Mouse (Mus musculus): ENCODE data around the gene Otud7a. TPM values are rescaled to one million over a fixed set of nuclear protein-coding genes. Genes with fewer than 3 reads are reported as not detected.

Otud7a gene
- polyA plus RNA-seq, 1 experiment, result 0.82 TPM

DNA sequence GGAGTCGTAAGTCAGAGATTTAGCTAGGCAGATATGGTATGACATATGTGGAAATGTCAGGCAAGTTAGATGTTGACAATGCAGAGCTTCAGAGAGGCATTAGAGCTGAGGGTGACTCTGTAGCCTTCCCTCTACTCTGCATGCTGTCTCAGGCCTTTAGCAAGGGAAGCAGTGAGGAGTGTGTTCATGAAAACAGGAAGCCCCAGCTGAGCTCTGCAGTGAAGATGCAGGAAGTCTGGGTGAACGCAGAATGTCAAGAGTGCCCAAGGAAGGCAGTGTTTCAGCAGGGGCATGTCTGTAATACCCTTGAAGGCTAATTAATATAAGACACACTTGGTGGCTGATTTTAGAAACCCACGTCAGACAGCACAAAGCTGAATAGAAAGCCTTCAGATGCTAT lies 77.9 kb downstream of the Otud7a start:
- Histone ChIP-seq H3ac (ENCODE audit: control insufficient read depth, insufficient read length) (no peak overlapping the region), H3K79me2 (ENCODE audit: control insufficient read depth, insufficient read depth) (no peaks in the 10 kb centered on the region), H3K36me3 (ENCODE audit: control insufficient read depth, insufficient read depth) (no peaks in the 10 kb centered on the region), H3K27me3 (ENCODE audit: control insufficient read depth, insufficient read depth, insufficient read length) (no peaks in the 10 kb centered on the region), H3K4me3 (no peak overlapping the region), H3K4me2 (ENCODE audit: low read depth) (no peak overlapping the region)
- no peak for TF ChIP-seq POLR2A (IDR thresholded peaks at IDR 0.05; ENCODE audit: insufficient read length, low read depth)

- H3K4me3 ChIP-seq, result no peak overlapping the region
- H3K4me2 ChIP-seq (ENCODE audit: low read depth), result no peak overlapping the region
- H3K27me3 ChIP-seq (ENCODE audit: control insufficient read depth, insufficient read depth, insufficient read length), result no peaks in the 10 kb centered on the region
- no peak for TF ChIP-seq MYOD1 (IDR thresholded peaks at IDR 0.05; ENCODE audit: control insufficient read depth in 1 of 3, insufficient read length in 2 of 3, low read depth in 2 of 3)
- no peak for TF ChIP-seq MYOG (IDR thresholded peaks at IDR 0.05; ENCODE audit: control insufficient read depth in 1 of 3, insufficient read depth in 1 of 3, insufficient read length in 2 of 3, low read depth in 2 of 3)
- TF ChIP-seq SRF (IDR thresholded peaks at IDR 0.05; ENCODE audit: control insufficient read depth, insufficient read length, low read depth), result no peak
- no peak for TF ChIP-seq POLR2A (IDR thresholded peaks at IDR 0.05; ENCODE audit: insufficient read length, low read depth)
- TF ChIP-seq MAX (IDR thresholded peaks at IDR 0.05; ENCODE audit: low read depth), result no peak
- no peak for TF ChIP-seq TCF3 (IDR thresholded peaks at IDR 0.05; ENCODE audit: insufficient read length, low read depth)
- no peak for TF ChIP-seq USF1 (IDR thresholded peaks at IDR 0.05; ENCODE audit: low read depth)
- no peak for TF ChIP-seq REST (IDR thresholded peaks at IDR 0.05; ENCODE audit: insufficient read depth, insufficient read length)
- no peak for TF ChIP-seq E2F4 (IDR thresholded peaks at IDR 0.05; ENCODE audit: insufficient read depth)
- TF ChIP-seq POLR2AphosphoS2 (IDR thresholded peaks at IDR 0.05; ENCODE audit: insufficient read length, low read depth), result no peak
- no peak for TF ChIP-seq CEBPB (IDR thresholded peaks at IDR 0.05; ENCODE audit: insufficient read depth, poor library complexity, severe bottlenecking)
- TF ChIP-seq TCF12 (IDR thresholded peaks at IDR 0.05; ENCODE audit: insufficient read depth, poor library complexity, severe bottlenecking), result no peak
- no peaks in the 10 kb centered on the region for H3K36me3 ChIP-seq (ENCODE audit: control insufficient read depth, insufficient read depth)
- no peaks in the 10 kb centered on the region for H3K79me2 ChIP-seq (ENCODE audit: control insufficient read depth, insufficient read depth)
- no peak overlapping the region for H3ac ChIP-seq (ENCODE audit: control insufficient read depth, insufficient read length)
Measured at GRCm38 (mm10) chr7:63523051-63523450, 78.5 kb downstream of the Otud7a start.

DNA sequence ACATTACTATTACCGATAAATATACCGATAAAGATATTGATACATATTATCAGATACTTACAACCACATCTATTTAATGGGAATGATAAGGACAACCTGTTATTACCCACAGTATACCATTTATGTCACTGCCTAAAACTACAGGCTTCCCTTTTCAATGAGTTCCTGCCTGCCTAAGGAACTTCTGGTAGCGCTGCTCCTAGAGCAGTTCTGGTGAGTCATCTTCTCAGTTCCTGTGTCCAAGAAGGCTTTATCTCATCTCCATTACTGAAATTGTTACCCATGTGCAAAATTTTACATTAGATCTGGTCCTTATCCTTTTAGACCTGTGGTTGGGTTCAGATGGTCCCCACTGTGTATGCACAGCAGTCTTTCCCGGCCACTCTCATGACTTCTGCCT lies 95.7 kb downstream of the Otud7a start:
- H3K79me2 ChIP-seq (ENCODE audit: control insufficient read depth, insufficient read depth), result no peaks in the 10 kb centered on the region
- no peak overlapping the region for H3K4me2 ChIP-seq (ENCODE audit: low read depth)
- H3ac ChIP-seq (ENCODE audit: control insufficient read depth, insufficient read length), result no peak overlapping the region
- no peaks in the 10 kb centered on the region for H3K27me3 ChIP-seq (ENCODE audit: control insufficient read depth, insufficient read depth, insufficient read length)
- H3K36me3 ChIP-seq (ENCODE audit: control insufficient read depth, insufficient read depth), result no peaks in the 10 kb centered on the region
- no peak overlapping the region for H3K4me3 ChIP-seq
- no peak for TF ChIP-seq E2F4 (IDR thresholded peaks at IDR 0.05; ENCODE audit: insufficient read depth)
- no peak for TF ChIP-seq TCF12 (IDR thresholded peaks at IDR 0.05; ENCODE audit: insufficient read depth, poor library complexity, severe bottlenecking)
- no peak for TF ChIP-seq REST (IDR thresholded peaks at IDR 0.05; ENCODE audit: insufficient read depth, insufficient read length)
- no peak for TF ChIP-seq MYOG (IDR thresholded peaks at IDR 0.05; ENCODE audit: control insufficient read depth in 1 of 3, insufficient read depth in 1 of 3, insufficient read length in 2 of 3, low read depth in 2 of 3)
- no peak for TF ChIP-seq TCF3 (IDR thresholded peaks at IDR 0.05; ENCODE audit: insufficient read length, low read depth)
- no peak for TF ChIP-seq MYOD1 (IDR thresholded peaks at IDR 0.05; ENCODE audit: control insufficient read depth in 1 of 3, insufficient read length in 2 of 3, low read depth in 2 of 3)
- TF ChIP-seq POLR2AphosphoS2 (IDR thresholded peaks at IDR 0.05; ENCODE audit: insufficient read length, low read depth), result no peak
- no peak for TF ChIP-seq USF1 (IDR thresholded peaks at IDR 0.05; ENCODE audit: low read depth)
- no peak for TF ChIP-seq POLR2A (IDR thresholded peaks at IDR 0.05; ENCODE audit: insufficient read length, low read depth)

- no peaks in the 10 kb centered on the region for H3K27me3 ChIP-seq (ENCODE audit: control insufficient read depth, insufficient read depth, insufficient read length)
- H3K79me2 ChIP-seq (ENCODE audit: control insufficient read depth, insufficient read depth), result no peaks in the 10 kb centered on the region
- H3K4me3 ChIP-seq, result no peak overlapping the region
- H3K4me2 ChIP-seq (ENCODE audit: low read depth), result no peak overlapping the region
- TF ChIP-seq REST (IDR thresholded peaks at IDR 0.05; ENCODE audit: insufficient read depth, insufficient read length) (no peak), MAX (IDR thresholded peaks at IDR 0.05; ENCODE audit: low read depth) (no peak), CEBPB (IDR thresholded peaks at IDR 0.05; ENCODE audit: insufficient read depth, poor library complexity, severe bottlenecking) (no peak)
- H3ac ChIP-seq (ENCODE audit: control insufficient read depth, insufficient read length), result no peak overlapping the region
- H3K36me3 ChIP-seq (ENCODE audit: control insufficient read depth, insufficient read depth), result no peaks in the 10 kb centered on the region
Measured at GRCm38 (mm10) chr7:63554457-63554856, 109.9 kb downstream of the Otud7a start.

DNA sequence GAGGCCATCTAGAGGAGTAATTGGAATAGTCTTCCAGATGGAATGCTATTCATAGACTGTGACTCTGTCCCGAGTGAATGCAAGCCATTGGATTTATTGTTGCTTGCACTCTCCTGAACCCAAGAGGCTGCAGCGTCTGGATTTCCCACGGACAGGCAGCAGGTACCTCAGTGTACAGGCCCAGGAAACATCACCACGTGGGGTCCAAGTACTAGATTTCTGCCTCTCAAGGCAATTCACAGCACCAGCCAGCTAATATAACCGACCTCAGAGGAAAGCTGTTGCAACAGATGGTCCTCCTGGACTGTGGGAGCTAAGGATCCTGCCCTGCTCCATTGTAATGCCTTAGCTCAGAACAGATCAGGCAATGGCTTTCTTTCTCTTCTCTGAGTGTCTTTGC lies 111.8 kb downstream of the Otud7a start:
- no peak for TF ChIP-seq E2F4 (IDR thresholded peaks at IDR 0.05; ENCODE audit: insufficient read depth)
- TF ChIP-seq TCF3 (IDR thresholded peaks at IDR 0.05; ENCODE audit: insufficient read length, low read depth), result no peak
- no peak for TF ChIP-seq POLR2A (IDR thresholded peaks at IDR 0.05; ENCODE audit: insufficient read length, low read depth)
- no peak for TF ChIP-seq USF1 (IDR thresholded peaks at IDR 0.05; ENCODE audit: low read depth)
- no peaks in the 10 kb centered on the region for H3K27me3 ChIP-seq (ENCODE audit: control insufficient read depth, insufficient read depth, insufficient read length)

DNA sequence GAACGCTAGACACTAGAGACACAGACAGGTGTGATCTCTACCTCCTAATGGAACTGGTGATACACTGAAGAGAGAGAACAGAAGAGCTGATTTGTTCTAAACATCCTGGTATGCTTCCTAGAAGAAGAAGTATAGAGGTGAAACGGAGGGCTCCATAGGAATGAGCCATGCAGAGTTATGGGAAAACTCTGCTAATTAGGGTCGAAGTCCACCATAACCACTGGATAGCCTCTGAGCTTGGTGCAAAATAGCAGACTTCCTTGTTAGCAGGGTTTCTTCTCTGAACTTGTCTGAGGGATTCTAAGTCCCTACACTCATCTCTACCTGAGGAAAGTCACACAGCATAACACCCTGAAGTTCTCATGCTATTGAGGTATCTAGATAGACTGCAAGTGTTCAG lies 114.4 kb downstream of the Otud7a start:
- Histone ChIP-seq H3K36me3 (ENCODE audit: control insufficient read depth, insufficient read depth) (no peaks in the 10 kb centered on the region), H3ac (ENCODE audit: control insufficient read depth, insufficient read length) (no peak overlapping the region), H3K4me2 (ENCODE audit: low read depth) (no peak overlapping the region), H3K79me2 (ENCODE audit: control insufficient read depth, insufficient read depth) (no peaks in the 10 kb centered on the region), H3K4me3 (no peak overlapping the region), H3K27me3 (ENCODE audit: control insufficient read depth, insufficient read depth, insufficient read length) (no peaks in the 10 kb centered on the region)
- TF ChIP-seq USF1 (IDR thresholded peaks at IDR 0.05; ENCODE audit: low read depth) (no peak), MYOG (IDR thresholded peaks at IDR 0.05; ENCODE audit: control insufficient read depth in 1 of 3, insufficient read depth in 1 of 3, insufficient read length in 2 of 3, low read depth in 2 of 3) (no peak), E2F4 (IDR thresholded peaks at IDR 0.05; ENCODE audit: insufficient read depth) (no peak), MAX (IDR thresholded peaks at IDR 0.05; ENCODE audit: low read depth) (no peak), TCF3 (IDR thresholded peaks at IDR 0.05; ENCODE audit: insufficient read length, low read depth) (no peak), POLR2AphosphoS2 (IDR thresholded peaks at IDR 0.05; ENCODE audit: insufficient read length, low read depth) (no peak)

More for the DNA sequence above, 111.8 kb downstream of the Otud7a start:
- H3K4me2 ChIP-seq (ENCODE audit: low read depth), result no peak overlapping the region
- no peak overlapping the region for H3K4me3 ChIP-seq
- H3K79me2 ChIP-seq (ENCODE audit: control insufficient read depth, insufficient read depth), result no peaks in the 10 kb centered on the region
- no peaks in the 10 kb centered on the region for H3K36me3 ChIP-seq (ENCODE audit: control insufficient read depth, insufficient read depth)
- H3ac ChIP-seq (ENCODE audit: control insufficient read depth, insufficient read length), result no peak overlapping the region

Measured in myocyte (in vitro differentiated cells).